Mouse (Mus musculus) adrenal gland, postnatal 36 days (tissue): ENCODE data around the gene Tcl1. TPM values are rescaled to one million over a fixed set of nuclear protein-coding genes. Genes with fewer than 3 reads are reported as not detected.
A peak's percentile ranks its signal among the peaks of the same experiment; 100 is the strongest.
"Not testable (repeated sequence)": the region's sequence is repeated elsewhere in the genome, so short reads cannot be mapped to it uniquely, and the experiment has no call there.

Experiments
- DNase-seq, 2 experiments: peaks; one replicate each; pipeline ENCODE4 v3.0.0; 2021; ENCODE audit warnings: mixed read lengths in 1 of 2
- long read RNA-seq, 2 experiments: library from polyadenylated mRNA; stranded (forward); transcript quantifications; one replicate each; pipeline ENCODE4 v2.0.0; 2021; ENCODE audit warnings: borderline sequencing depth in 2 of 2
- total RNA-seq, 2 experiments: library from RNA; stranded (reverse); gene quantifications; 2 replicates each; pipeline ENCODE4 v1.2.3; 2021

The Tcl1 gene
- total RNA-seq = not detected
- long read RNA-seq, experiment 1 = 0 reads
- long read RNA-seq, experiment 2 = 0 reads

GRCm38 (mm10) chr12:105222601-105223319 is at the start of gene Tcl1:
TSS of gene Tcl1 (minus strand) at chr12:105222793.
- no peak for DNase-seq

GRCm38 (mm10) chr12:105271016-105271965 is 48.7 kb upstream of the Tcl1 start:
- DNase-seq = no peak

GRCm38 (mm10) chr12:105267076-105267475 is 44.5 kb upstream of the Tcl1 start:
- no peak for DNase-seq

DNA sequence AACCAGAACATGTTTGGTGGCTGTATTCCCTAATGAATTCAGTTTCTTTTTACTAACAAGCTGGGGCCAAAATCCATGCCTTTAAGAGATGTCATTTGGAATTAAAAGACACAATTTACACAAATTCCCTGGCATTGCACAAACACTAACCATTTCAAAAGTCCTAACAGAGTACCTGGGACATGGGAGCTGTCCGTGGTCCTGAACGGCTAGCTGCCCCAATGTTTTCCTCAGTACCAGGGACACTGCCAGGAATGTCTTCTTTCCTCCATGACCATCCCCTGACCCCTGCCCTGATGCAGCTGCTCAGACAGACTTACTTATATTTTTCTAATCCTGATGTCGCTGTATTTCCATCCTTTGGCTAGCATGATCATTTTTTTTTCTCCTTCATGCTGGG is 43.5 kb upstream of the Tcl1 start:
- DNase-seq = peak; percentile 35 to 55

- no peak for DNase-seq
Measured at GRCm38 (mm10) chr12:105259221-105259620, 36.6 kb upstream of the Tcl1 start.

GRCm38 (mm10) chr12:105258787-105259186 is 36.2 kb upstream of the Tcl1 start:
- no peak for DNase-seq

GRCm38 (mm10) chr12:105253796-105254195 is 31.2 kb upstream of the Tcl1 start:
- no peak for DNase-seq

DNA sequence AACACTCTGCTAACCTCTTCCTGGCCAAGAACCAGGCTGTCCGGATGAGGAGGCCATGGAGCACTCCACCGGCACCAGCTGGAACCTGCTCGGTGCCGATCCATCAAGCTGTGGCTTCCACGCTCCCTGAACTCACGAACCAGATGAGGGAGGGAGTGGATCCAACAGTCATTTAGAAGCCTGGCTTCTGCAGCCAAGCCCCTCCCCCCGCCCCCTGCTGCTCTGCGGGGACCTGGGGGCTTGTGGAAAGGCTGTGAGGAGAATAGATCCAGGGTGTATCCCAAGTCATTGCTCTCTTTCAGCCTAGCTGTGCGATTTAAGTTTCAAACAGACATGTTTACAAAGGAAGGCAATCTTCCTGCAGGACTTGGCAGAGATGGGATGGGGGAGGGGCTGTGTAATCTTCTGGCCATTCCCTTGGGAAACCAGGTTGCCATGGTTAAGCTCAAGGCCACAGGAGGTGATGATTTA is 26.2 kb upstream of the Tcl1 start:
- peak in 1 of 2 experiments; percentile 15 for DNase-seq

- DNase-seq = no peak
Measured at GRCm38 (mm10) chr12:105239060-105239459, 16.5 kb upstream of the Tcl1 start.

GRCm38 (mm10) chr12:105235091-105235490 is 12.5 kb upstream of the Tcl1 start:
- DNase-seq = no peak

- DNase-seq = no peak
Measured at GRCm38 (mm10) chr12:105234362-105234761, 11.8 kb upstream of the Tcl1 start.

- no peak for DNase-seq
Measured at GRCm38 (mm10) chr12:105224621-105225320, 2.2 kb upstream of the Tcl1 start.

DNA sequence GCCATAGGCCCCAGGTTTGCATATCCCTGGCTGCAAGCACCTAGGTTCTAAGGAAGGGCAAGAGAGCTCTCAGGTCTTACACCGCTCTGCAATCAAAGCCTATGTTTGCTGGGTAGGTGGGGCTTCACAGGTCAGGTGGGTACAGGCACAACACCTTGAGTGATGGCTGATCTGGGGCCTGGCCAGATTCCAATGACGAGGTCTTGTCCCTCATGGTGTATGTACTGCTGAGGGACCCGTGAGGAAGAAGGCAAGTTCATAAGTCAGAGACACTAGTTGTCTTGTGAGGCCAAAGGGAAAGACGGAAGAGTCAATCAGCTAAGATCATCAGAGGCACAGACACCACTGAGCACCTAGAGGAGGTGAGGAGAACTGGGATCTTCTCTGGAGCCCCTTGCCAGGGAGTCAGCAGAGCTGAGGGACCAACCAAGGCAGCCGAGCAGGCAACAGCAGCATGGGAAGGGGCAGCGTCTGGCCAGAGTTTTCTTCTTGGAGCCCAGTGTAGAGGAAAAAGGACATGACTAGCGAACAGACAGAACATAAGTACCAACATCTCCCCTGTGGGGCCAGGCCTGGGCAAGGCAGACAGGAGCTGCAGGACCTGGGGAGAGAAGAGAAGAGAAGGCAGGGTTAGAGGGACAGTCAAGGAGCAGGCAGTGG is 5.4 kb downstream of the Tcl1 start:
- DNase-seq = no peak

DNA sequence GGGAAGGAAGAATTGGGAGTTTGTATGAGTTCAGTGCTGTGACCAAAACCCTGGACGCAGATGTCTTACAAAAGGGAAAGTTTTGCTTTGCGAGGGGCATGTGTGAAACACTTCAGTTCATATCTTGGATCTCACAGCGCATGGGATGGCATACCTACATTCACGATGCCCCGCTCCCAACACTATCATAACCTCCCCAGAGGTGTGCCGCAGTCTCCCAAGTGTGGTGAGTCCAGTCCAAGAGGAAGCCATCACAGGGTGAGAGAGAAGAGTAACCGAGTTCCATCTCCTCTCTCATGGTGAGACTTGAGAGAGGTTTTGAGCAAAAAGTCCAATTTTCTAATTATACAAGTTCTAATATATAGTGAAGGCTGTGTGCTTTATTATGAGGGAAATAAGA is 13.4 kb downstream of the Tcl1 start:
- DNase-seq = no peak

DNA sequence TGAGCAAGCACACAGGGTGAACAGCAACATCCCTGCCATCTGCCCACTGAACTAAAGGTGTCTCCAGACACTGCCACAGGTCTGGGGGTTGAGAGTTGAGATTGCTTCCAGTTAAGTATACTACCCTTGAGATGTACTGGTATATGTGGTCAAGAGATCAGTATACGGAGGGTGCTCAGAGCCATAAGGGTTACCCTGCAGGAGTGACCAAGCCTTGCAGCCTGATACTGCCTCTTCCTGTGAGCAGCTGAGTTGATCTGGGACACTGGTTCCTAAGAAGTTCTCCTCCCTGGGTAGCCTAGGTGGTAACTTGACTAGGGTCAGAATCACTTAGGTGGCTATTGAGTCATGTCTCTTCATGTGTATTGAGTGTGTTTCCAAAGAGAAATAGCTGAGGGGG is 14.2 kb downstream of the Tcl1 start:
- no peak for DNase-seq

- DNase-seq = no peak
Measured at GRCm38 (mm10) chr12:105207071-105207470, 15.5 kb downstream of the Tcl1 start.

GRCm38 (mm10) chr12:105201657-105202056 is 20.9 kb downstream of the Tcl1 start, which contains the start of gene Tcl1b4:
TSS of gene Tcl1b4 (plus strand) at chr12:105201957.
- not testable (repeated sequence) for DNase-seq

GRCm38 (mm10) chr12:105199684-105200497 is 22.7 kb downstream of the Tcl1 start:
- not testable (repeated sequence) for DNase-seq

DNA sequence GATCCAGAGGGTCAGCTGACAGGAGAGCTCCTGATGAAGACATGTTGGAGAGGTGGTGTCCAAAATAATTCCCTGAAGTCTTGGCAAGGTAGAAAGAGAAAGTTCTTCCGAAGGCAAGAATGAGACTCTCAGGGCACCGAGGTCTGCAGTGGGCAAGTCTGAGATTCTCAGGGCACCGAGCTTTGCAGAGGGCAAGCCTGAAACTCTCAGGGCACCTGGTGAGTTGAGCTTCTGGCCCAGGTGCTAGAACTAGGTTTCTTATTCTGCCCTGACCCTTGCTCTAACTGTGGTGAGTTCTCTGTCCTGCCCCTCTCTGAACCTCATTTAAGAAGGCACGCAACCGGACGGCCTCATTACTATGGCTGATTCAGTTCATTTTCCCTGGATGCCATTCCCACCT is 31.9 kb downstream of the Tcl1 start, which contains the start of gene Tcl1b3:
TSS of gene Tcl1b3 (plus strand) at position 301 of the 400 bp plus-strand sequence.
- DNase-seq = not testable (repeated sequence)

- peak; percentile 29 to 48 for DNase-seq
Measured at GRCm38 (mm10) chr12:105188980-105189379, 33.6 kb downstream of the Tcl1 start.
